In genomic region chr13:64163147-64163715, GRCm38 (mm10) we compare ENCODE assay signal across 8 mouse cellular contexts. TPM values are rescaled to one million over a fixed set of nuclear protein-coding genes. Genes with fewer than 3 reads are reported as not detected.
DNase-seq lines count a peak whose midpoint lies in the region; ATAC-seq and TF ChIP-seq lines count a peak whose summit lies in the region.

No protein-coding gene starts in this region.

- no peak for ATAC-seq in forebrain, embryonic 13.5 days
- no peak for ATAC-seq in limb, embryonic 11.5 days (ENCODE audit: insufficient number of reproducible peaks, low FRiP score, low TSS enrichment, low read depth)
- ATAC-seq in neural tube, embryonic 15.5 days (ENCODE audit: low FRiP score), result no peak

- peak overlapping the region; percentile 95 for H3K4me2 ChIP-seq in forebrain, embryonic 13.5 days
- H3K4me2 ChIP-seq in limb, embryonic 11.5 days (ENCODE audit: low read depth, severe bottlenecking), result peak overlapping the region; percentile 97
- peak overlapping the region; percentile 93 for H3K4me2 ChIP-seq in neural tube, embryonic 15.5 days

- peak overlapping the region; percentile 26; the same call in 1 of the 2 replicates for H3K27ac ChIP-seq in left cerebral cortex, adult 2 months
- H3K27ac ChIP-seq in forebrain, embryonic 13.5 days, result no peak overlapping the region
- H3K27ac ChIP-seq in limb, embryonic 11.5 days (replicated peaks; ENCODE audit: low read depth, low read length), result no peak overlapping the region
- no peak overlapping the region for H3K27ac ChIP-seq in neural tube, embryonic 15.5 days (replicated peaks)

- peak overlapping the region; percentile 34; the same call in 1 of the 2 replicates for H3K9ac ChIP-seq in forebrain, embryonic 13.5 days
- H3K9ac ChIP-seq in limb, embryonic 11.5 days (ENCODE audit: low read length), result peak overlapping the region; percentile 73; the same call in 1 of the 2 replicates
- peak overlapping the region; percentile 94 for H3K9ac ChIP-seq in neural tube, embryonic 15.5 days (replicated peaks)

- TF ChIP-seq CTCF in left cerebral cortex, adult 2 months (IDR thresholded peaks at IDR 0.05), result no peak

- 27% methylated on average over 13 of the region's 13 CpGs for WGBS in forebrain, embryonic 13.5 days
- WGBS in limb, embryonic 11.5 days, result 32% methylated on average over 13 of the region's 13 CpGs
- 33% methylated on average over 13 of the region's 13 CpGs for WGBS in neural tube, embryonic 15.5 days

- H3K36me3 ChIP-seq in forebrain, embryonic 13.5 days (ENCODE audit: poor library complexity, severe bottlenecking), result peaks cover 9% of the 10 kb centered on the region; the same call in 1 of the 2 replicates
- H3K36me3 ChIP-seq in limb, embryonic 11.5 days (ENCODE audit: control insufficient read depth, insufficient read depth, low read length), result no peaks in the 10 kb centered on the region; the same call in 1 of the 2 replicates
- peaks cover 17% of the 10 kb centered on the region for H3K36me3 ChIP-seq in neural tube, embryonic 15.5 days

- peaks cover 16% of the 10 kb centered on the region; the same call in 1 of the 2 replicates for H3K27me3 ChIP-seq in forebrain, embryonic 13.5 days
- H3K27me3 ChIP-seq in limb, embryonic 11.5 days (ENCODE audit: control insufficient read depth, insufficient read depth, low read length), result no peaks in the 10 kb centered on the region
- no peaks in the 10 kb centered on the region for H3K27me3 ChIP-seq in neural tube, embryonic 15.5 days (replicated peaks)

- peaks cover 12% of the 10 kb centered on the region for H3K4me1 ChIP-seq in forebrain, embryonic 13.5 days
- H3K4me1 ChIP-seq in limb, embryonic 11.5 days (ENCODE audit: control insufficient read depth, insufficient read depth, low read length), result peaks cover 9% of the 10 kb centered on the region
- peaks cover 15% of the 10 kb centered on the region for H3K4me1 ChIP-seq in neural tube, embryonic 15.5 days

- DNase-seq in left cerebral cortex, adult 2 months (ENCODE audit: extremely low spot score in 1 of 2, low spot score in 2 of 2), result no peak
- DNase-seq in left cerebral cortex, postnatal 4 days, result no peak
- no peak for DNase-seq in limb, embryonic 11.5 days (ENCODE audit: low spot score)
- DNase-seq in thymus, postnatal 25 days, result no peak
- DNase-seq in thymus, postnatal 10 days (ENCODE audit: low spot score in 2 of 2), result no peak
- DNase-seq in frontal cortex, postnatal 10 days (ENCODE audit: low spot score in 2 of 2), result no peak

- peak overlapping the region; percentile 85 for H3K4me3 ChIP-seq in left cerebral cortex, adult 2 months
- peak overlapping the region; percentile 63 for H3K4me3 ChIP-seq in forebrain, embryonic 13.5 days
- H3K4me3 ChIP-seq in limb, embryonic 11.5 days (ENCODE audit: low read depth, low read length), result peak overlapping the region; percentile 69
- peak overlapping the region; percentile 85 for H3K4me3 ChIP-seq in neural tube, embryonic 15.5 days (replicated peaks)

- intact Hi-C loops in left cerebral cortex, adult 2 months (cut with DNase I), result loop anchor here (5.0 kb wide), 1 partner anchor 209 kb away; the partner anchor contains the start of gene Ctsl
- intact Hi-C loops in left cerebral cortex, postnatal 4 days (cut with DNase I), result loop anchor here (10.0 kb wide), 1 partner anchor 272 kb away; the partner anchor contains the start of gene Cdk20

- H3K9me3 ChIP-seq in forebrain, embryonic 13.5 days (replicated peaks), result peaks cover 5% of the 10 kb centered on the region
- H3K9me3 ChIP-seq in limb, embryonic 11.5 days (ENCODE audit: control insufficient read depth, low read length), result no peaks in the 10 kb centered on the region; the same call in 1 of the 2 replicates
- H3K9me3 ChIP-seq in neural tube, embryonic 15.5 days (replicated peaks), result peaks cover 16% of the 10 kb centered on the region

RNA-seq across cellular contexts. Expression of gene Habp4, which starts 1.6 kb away (rescaled TPM):
- 100 to 1,000 TPM; 185 to 196 TPM for total RNA-seq in left cerebral cortex, adult 2 months (2021)
- total RNA-seq in left cerebral cortex, postnatal 4 days (2021), result 10 to 100 TPM; 51.5 to 54.6 TPM
- 10.9 and 12.4 TPM in 2 replicates for polyA plus RNA-seq in forebrain, embryonic 13.5 days (2015; fragmentation: Nextera tagmentation; extraction: Ambion mirVana)
- 24.2 and 24.4 TPM in 2 replicates for polyA plus RNA-seq in limb, embryonic 11.5 days (2014; fragmentation: Nextera tagmentation; extraction: Ambion mirVana)
- 52.5 and 55.9 TPM in 2 replicates for polyA plus RNA-seq in neural tube, embryonic 15.5 days (2015; fragmentation: Nextera tagmentation; extraction: Ambion mirVana)

RNA-seq across cellular contexts. Expression of gene Zfp367, which starts 10.2 kb away (rescaled TPM):
- 10 to 100 TPM; 26.8 to 29.3 TPM for total RNA-seq in left cerebral cortex, adult 2 months (2021)
- total RNA-seq in left cerebral cortex, postnatal 4 days (2021), result 1 to 10 TPM; 4.9 to 5.4 TPM
- polyA plus RNA-seq in forebrain, embryonic 13.5 days (2015; fragmentation: Nextera tagmentation; extraction: Ambion mirVana), result 18.9 and 20.4 TPM in 2 replicates
- polyA plus RNA-seq in limb, embryonic 11.5 days (2014; fragmentation: Nextera tagmentation; extraction: Ambion mirVana), result 15.1 and 15.3 TPM in 2 replicates
- polyA plus RNA-seq in neural tube, embryonic 15.5 days (2015; fragmentation: Nextera tagmentation; extraction: Ambion mirVana), result 5.0 and 6.3 TPM in 2 replicates

RNA-seq across cellular contexts. Expression of gene Slc35d2, which starts 34.1 kb away (rescaled TPM):
- total RNA-seq in left cerebral cortex, adult 2 months (2021), result under 1 TPM; 0.41 to 0.84 TPM
- total RNA-seq in left cerebral cortex, postnatal 4 days (2021), result 1 to 10 TPM in 1 of 2 experiments, under 1 TPM in 1; 0.96 to 1.2 TPM
- polyA plus RNA-seq in forebrain, embryonic 13.5 days (2015; fragmentation: Nextera tagmentation; extraction: Ambion mirVana), result 1.2 and 1.3 TPM in 2 replicates
- 3.3 and 4.5 TPM in 2 replicates for polyA plus RNA-seq in limb, embryonic 11.5 days (2014; fragmentation: Nextera tagmentation; extraction: Ambion mirVana)
- polyA plus RNA-seq in neural tube, embryonic 15.5 days (2015; fragmentation: Nextera tagmentation; extraction: Ambion mirVana), result 1.6 and 2.7 TPM in 2 replicates

Comparison
In these comparisons a context has a peak if more than half of its experiments do, and no peak if none do; other contexts are left out.
1. H3K9ac ChIP-seq: peak in every context shown above with its lines; median percentile 94 in neural tube, embryonic 15.5 days; 73 in limb, embryonic 11.5 days; 34 in forebrain, embryonic 13.5 days.